Mouse (Mus musculus): ENCODE measurements around the gene B4galt3.
"Not testable (repeated sequence)": the region's sequence is repeated elsewhere in the genome, so short reads cannot be mapped to it uniquely, and the experiment has no call there.

B4galt3 gene

GRCm38 (mm10) chr1:171286517-171286916 lies 16.4 kb downstream of the B4galt3 start:
- DNase-seq, result peak in 1 of 2 experiments; percentile 49

GRCm38 (mm10) chr1:171287136-171288081 lies 17.3 kb downstream of the B4galt3 start, which contains the start of gene Usp21:
Usp21 (minus strand) TSS chr1:171287991.
- peak; percentile 95 to 98 for DNase-seq

- no peak for DNase-seq
Observed at GRCm38 (mm10) chr1:171288328-171288727, 18.2 kb downstream of the B4galt3 start.

- DNase-seq, result no peak
Observed at GRCm38 (mm10) chr1:171293351-171293750, 23.2 kb downstream of the B4galt3 start.

GRCm38 (mm10) chr1:171293906-171294297 lies 23.8 kb downstream of the B4galt3 start:
- no peak for DNase-seq

- DNase-seq, result peak; percentile 87 to 93
Observed at GRCm38 (mm10) chr1:171294298-171295062, 24.4 kb downstream of the B4galt3 start, which contains the start of gene Ufc1. Ufc1 (minus strand) TSS chr1:171295024.

GRCm38 (mm10) chr1:171295063-171295402 lies 24.9 kb downstream of the B4galt3 start:
- DNase-seq, result no peak

GRCm38 (mm10) chr1:171298226-171298625 lies 28.1 kb downstream of the B4galt3 start:
- DNase-seq, result no peak

GRCm38 (mm10) chr1:171306157-171306556 lies 36.0 kb downstream of the B4galt3 start:
- DNase-seq, result not testable (repeated sequence)

GRCm38 (mm10) chr1:171309321-171309720 lies 39.2 kb downstream of the B4galt3 start:
- no peak for DNase-seq

GRCm38 (mm10) chr1:171319748-171320147 lies 49.6 kb downstream of the B4galt3 start:
- peak; percentile 34 to 66 for DNase-seq

GRCm38 (mm10) chr1:171320151-171320550 lies 50.0 kb downstream of the B4galt3 start:
- peak in 1 of 2 experiments; percentile 35 for DNase-seq

GRCm38 (mm10) chr1:171321415-171321814 lies 51.3 kb downstream of the B4galt3 start:
- DNase-seq, result no peak

- peak; percentile 43 to 81 for DNase-seq
Observed at GRCm38 (mm10) chr1:171322012-171322411, 51.9 kb downstream of the B4galt3 start.

GRCm38 (mm10) chr1:171325571-171325970 lies 55.4 kb downstream of the B4galt3 start:
- no peak for DNase-seq

Data from kidney, postnatal 25 days (tissue).